In the genomic region with DNA sequence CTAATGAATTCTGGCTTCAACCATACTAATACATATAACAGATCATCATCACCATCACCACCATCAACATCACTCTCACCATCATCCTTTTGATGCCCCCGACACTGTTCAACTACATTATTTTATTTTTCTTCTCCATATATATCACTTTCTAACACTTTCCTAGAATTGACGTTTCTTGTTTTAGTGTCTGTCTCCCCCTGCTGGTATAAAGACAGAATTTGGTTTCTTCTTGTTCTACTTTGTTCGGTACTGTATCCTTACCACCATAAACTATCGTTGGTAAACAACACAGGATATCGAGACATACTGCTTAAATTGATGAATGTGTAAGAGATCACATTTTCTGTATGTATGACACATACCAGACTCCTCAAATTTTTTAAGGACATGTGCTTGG, we compare ENCODE assay signal across 9 mouse cellular contexts.
DNase-seq lines count a peak whose midpoint lies in the region; TF ChIP-seq lines count a peak whose summit lies in the region.
"Had no signal": no experiment of that assay in that cellular context is flagged by ENCODE, and none has a peak within 500 bp of the region (broad histone marks: within the 10 kb centered on the region; RNA-seq: fewer than 3 reads in every experiment).

No protein-coding gene starts in this region.

- no peak overlapping the region for H3K4me3 ChIP-seq in kidney, adult 2 months (ENCODE audit: insufficient read depth, low read depth, low read length)
- H3K4me3 ChIP-seq in thymus, adult 2 months (ENCODE audit: control insufficient read depth, insufficient read depth, low read length): no peak overlapping the region
- H3K4me3 ChIP-seq: heart, embryonic 15.5 days had no signal

- no peaks in the 10 kb centered on the region for H3K36me3 ChIP-seq in kidney, adult 2 months (ENCODE audit: control insufficient read depth, insufficient read depth, low read length)
- no peaks in the 10 kb centered on the region for H3K36me3 ChIP-seq in thymus, adult 2 months (ENCODE audit: control insufficient read depth, insufficient read depth, low read length)
- H3K36me3 ChIP-seq: heart, embryonic 15.5 days had no signal

- H3K4me1 ChIP-seq in kidney, adult 2 months (ENCODE audit: control insufficient read depth, insufficient read depth, low read length): no peaks in the 10 kb centered on the region
- H3K4me1 ChIP-seq in thymus, adult 2 months (replicated peaks; ENCODE audit: control insufficient read depth, insufficient read depth, low read length): no peaks in the 10 kb centered on the region
- H3K4me1 ChIP-seq: heart, embryonic 15.5 days had no signal

- no peak for TF ChIP-seq CTCF in kidney, adult 2 months (conservative IDR thresholded peaks at IDR 0.05; ENCODE audit: insufficient read depth, insufficient read length, low read depth, low read length)
- TF ChIP-seq CTCF in thymus, adult 2 months (IDR thresholded peaks at IDR 0.05; ENCODE audit: borderline replicate concordance, control insufficient read depth, extremely low read depth, insufficient read depth, low read length, poor library complexity): no peak

- 23% methylated on average over 5 of the region's 5 CpGs for WGBS in kidney, adult 2 months
- 28% methylated on average over 5 of the region's 5 CpGs for WGBS in thymus, adult 2 months

- no peak for TF ChIP-seq POLR2A in kidney, adult 2 months (IDR thresholded peaks at IDR 0.05; ENCODE audit: low read depth, low read length)
- TF ChIP-seq POLR2A in thymus, adult 2 months (IDR thresholded peaks at IDR 0.05; ENCODE audit: control insufficient read depth, extremely low read depth, insufficient read depth, low read length, poor library complexity): no peak

- H3K27ac ChIP-seq in kidney, adult 2 months (ENCODE audit: insufficient read depth, low read depth, low read length): no peak overlapping the region
- no peak overlapping the region for H3K27ac ChIP-seq in thymus, adult 2 months (ENCODE audit: control insufficient read depth, insufficient read depth, low read length)
- H3K27ac ChIP-seq: heart, embryonic 15.5 days had no signal

- DNase-seq in kidney, adult 2 months: peak; percentile 2
- no peak for DNase-seq in kidney, postnatal 10 days
- peak; percentile 3 for DNase-seq in thymus, postnatal 0 days (ENCODE audit: low spot score)
- DNase-seq in thymus, adult 2 months: no peak
- DNase-seq in embryo, embryonic 11.5 days (ENCODE audit: low read depth, low spot score): peak; percentile 13
- no peak for DNase-seq in adrenal gland, postnatal 4 days (ENCODE audit: low spot score in 2 of 2)
- no peak for DNase-seq in cerebellum, adult 18-20 months
- DNase-seq: cerebellum, adult 2 months had no signal

- no peaks in the 10 kb centered on the region for H3K27me3 ChIP-seq in kidney, adult 2 months (replicated peaks; ENCODE audit: control insufficient read depth, insufficient read depth, low read length)
- no peaks in the 10 kb centered on the region for H3K27me3 ChIP-seq in thymus, adult 2 months (ENCODE audit: control insufficient read depth, insufficient read depth, low read length)
- H3K27me3 ChIP-seq: heart, embryonic 15.5 days had no signal

Comparison
In these comparisons a context has a peak if more than half of its experiments do, and no peak if none do; other contexts are left out.
1. DNase-seq: peak in kidney, adult 2 months (single experiment), thymus, postnatal 0 days (single experiment) and embryo, embryonic 11.5 days (single experiment); none in kidney, postnatal 10 days (single experiment), thymus, adult 2 months (single experiment), adrenal gland, postnatal 4 days (0 of 2) and cerebellum, adult 18-20 months (0 of 2).